Mouse (Mus musculus): ENCODE results near the gene Ndp. TPM values are rescaled to one million over a fixed set of nuclear protein-coding genes. Genes with fewer than 3 reads are reported as not detected.

Gene Ndp
- under 1 TPM; 0.18 to 0.45 TPM for total RNA-seq (2021)

DNA sequence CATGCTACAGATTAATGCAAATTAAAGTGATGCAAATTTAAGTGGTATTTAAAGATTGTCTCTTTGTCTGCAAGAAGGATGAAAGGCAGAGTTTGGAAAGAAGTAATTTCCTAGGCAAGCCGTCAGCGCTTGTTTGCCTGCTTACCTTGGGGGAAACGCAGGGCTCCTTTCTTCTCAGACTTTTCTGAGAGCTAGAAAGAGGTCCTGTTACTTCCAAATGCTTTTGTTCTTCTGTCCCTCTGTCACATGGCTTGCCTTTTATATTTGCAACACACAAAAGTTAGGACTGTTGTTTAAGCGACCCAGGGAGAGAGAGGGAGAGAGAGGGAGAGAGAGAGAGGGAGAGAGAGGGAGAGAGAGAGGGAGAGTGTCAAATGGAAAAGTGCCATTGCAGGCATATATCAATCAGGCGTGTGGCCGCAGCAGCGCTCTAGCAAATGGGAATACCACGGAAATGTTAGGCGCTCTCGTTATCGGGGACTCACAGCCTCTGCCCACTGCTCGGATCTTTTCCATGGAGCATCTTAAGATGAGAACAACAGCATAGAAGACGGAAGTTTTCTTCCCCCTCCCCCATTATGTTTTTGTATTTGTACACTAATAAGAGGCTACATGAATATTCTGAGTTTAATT lies at the start of gene Ndp:
Gene Ndp, minus strand, starts transcription at position 534 of the 633 bp plus-strand sequence.
- DNase-seq, result no peak

DNA sequence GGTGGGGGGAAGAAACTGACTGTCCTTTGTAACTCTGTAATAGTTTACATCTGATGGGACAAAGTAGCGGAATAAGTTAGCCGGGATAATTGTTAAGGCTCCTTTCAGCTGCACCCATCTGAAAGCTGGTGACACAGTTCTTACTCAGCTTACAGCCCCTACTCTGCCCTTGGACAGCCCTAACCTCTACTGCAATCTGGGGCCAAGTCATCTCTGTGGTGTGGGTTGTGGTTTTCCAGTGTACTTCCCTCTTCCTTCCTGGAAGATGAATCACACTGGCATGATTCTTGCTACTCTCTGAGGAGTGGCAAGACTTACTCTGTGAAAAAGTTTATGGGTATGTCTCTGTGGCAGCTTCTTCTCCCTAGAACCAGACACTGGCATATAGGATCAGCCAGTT lies 43.2 kb upstream of the Ndp start:
- no peak for DNase-seq

DNA sequence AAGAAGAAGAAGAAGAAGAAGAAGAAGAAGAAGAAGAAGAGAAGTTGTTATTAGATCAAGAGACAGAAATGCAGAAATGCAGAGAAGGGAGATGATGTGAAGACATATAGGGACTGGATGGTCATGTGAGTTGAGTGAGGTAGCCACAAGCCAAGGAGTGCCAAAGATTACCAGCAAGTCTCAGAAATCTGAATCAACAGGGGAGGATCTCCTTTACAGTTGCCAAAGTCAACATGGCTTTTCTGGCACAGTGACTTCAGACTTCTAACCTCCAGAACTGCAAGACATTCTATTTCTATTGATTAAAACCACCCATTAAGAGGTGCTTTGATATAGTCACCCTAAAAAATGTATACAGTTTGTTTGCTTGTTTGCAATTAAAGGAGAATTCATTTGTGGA lies 6.4 kb upstream of the Ndp start:
- DNase-seq, result no peak

DNA sequence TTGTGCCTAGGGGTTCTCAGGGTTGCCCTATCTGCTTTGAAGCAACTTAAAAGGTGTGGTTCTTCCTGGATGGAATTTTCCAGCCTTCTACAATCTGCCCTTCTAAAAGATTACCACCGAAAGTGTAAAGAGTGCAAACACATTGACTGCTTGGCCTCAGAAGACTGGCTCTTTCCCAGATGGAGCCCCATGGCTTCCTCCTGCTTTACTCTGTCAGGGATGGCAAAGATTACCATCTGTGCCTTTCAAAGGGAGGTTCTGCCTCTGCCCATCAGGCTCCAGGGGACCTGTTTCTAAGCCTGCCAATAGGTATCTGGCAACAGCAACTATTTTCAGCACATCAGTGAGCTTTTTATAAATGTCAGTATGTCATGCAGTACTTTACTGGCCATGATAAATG lies 1.5 kb upstream of the Ndp start:
- no peak for DNase-seq

DNA sequence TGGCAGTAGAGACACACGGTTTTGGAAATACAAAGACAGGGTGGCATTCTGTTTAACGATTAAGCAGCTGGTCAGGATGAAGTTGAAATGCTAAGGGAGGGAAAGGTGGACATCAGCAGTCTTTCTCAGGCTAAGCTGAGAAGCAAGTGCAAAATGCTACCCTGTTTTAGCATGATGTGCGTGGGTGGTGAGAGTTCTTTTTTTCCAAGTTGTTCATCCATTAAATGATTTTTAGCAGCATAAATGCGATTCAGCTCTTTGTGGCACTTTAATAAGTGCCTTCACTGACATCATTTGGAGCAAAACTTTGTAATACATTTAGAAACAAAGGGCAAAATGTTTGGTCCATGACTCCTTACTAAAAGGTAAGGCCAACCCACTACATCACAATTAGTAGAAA lies 337 bp upstream of the Ndp start:
- no peak for DNase-seq

DNA sequence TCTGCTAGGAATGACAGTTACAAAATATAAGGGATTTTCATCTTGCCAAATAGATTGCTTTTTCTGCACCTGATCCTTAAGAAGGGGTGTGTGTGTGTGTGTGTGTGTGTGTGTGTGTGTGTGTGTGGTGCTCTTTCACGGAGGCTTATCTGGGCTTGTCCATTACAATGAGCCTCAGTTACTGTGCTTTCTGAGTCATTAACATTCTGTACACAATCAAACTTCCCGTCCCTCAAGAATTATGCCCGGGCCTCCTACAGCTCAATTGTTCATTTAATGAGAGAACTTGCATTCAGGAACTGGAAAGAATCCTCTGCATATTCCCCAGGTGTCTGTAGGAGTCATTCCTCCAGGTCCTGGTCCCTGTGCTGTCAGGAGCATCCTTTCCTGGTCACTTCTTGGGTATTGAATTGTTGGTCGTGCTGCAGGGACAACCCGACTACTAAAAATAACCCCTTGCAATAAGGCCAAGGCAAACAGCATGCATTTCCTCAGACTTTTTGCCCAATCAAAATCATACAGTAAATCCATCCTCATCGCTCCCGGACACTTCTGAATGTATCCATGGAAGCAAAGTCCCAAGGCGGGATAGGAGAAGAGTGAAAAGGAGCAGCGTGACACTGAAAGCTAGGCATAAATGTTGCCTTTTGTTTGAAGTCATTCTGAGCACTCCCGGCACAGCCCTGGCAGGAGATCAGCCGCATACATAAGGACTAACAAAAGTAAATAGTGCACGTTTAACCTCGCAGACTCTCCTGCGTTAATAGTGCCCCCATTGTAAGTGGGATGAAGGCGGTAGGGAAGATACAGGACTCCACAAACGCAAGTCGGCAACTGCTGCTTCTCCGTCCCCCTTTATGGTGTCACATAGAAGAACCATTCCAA lies 1.1 kb downstream of the Ndp start:
- no peak for DNase-seq

DNA sequence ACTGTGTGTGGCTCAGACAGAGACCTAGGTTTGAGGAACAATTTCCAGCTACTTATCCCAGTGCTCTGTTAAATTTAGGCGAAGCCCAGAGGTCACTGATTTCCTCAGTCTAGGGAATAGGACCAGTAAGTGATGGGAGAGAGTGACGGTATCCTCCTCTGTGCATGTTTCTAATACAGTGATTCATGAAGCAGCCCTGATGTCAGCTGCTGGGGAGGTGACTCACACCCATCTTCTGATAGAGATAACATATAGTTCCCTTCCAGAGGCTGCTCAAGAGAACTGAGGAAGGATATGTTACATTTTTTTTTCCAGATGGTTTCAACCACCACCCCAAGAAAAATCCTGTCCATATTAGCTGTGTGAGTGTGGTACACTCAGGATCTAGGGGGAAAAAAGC lies 2.9 kb downstream of the Ndp start:
- no peak for DNase-seq

DNA sequence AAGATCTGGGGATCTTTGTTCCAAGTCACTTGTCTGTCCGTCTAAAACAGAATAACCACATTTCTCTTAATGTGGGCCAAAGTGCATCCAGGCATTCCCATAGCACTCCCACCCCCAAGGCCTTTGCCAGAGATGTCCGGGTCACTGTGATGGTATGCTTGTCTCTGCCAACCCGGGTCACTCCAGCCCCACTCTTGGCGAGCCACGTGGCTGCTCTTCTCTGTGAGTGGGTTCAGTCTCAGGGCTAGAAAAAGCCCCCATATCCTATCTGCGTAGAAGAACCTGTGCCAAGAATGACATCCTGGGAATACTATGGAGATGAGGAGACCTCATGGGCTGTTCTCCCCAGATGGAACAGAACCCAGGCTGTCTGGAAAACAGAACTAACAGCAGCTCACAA lies 4.0 kb downstream of the Ndp start:
- DNase-seq, result peak; percentile 10

DNA sequence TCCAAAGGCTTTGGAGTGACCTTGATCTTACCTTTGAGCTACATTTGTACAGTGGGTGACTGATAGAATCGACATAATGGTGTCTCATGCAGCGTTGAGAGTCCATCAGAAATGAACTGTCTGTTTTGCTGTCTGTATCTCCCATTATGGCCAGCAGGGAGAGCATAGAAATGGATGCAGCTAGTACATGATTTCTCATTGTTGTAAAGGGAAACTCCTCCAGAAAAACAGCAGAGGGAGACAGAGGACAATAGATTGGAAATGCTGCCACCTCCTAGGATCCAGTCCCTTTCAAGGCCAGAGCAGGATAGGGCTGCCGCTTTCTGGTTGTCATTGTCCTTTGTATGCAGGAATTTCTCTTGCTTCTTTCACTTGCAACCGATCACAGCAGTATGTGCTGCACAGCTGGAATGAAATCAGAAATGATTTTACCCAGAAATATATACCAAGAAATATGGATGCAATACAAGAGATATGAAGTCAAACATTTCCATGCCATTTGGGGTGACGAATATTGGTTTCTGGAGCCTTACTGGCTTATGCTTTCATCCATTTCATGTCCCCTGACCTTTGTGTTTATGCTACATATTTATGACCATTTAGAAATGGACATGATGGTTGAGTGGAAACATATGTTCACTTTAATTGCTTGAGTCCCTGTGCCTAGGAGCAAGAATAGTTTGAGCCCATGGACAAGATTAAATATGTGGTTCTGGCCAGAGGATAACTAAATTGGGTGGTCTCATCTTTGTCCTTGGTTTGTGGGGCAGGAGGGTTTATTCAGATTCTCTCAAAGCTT lies 17.0 kb downstream of the Ndp start:
- DNase-seq, result peak; percentile 27

DNA sequence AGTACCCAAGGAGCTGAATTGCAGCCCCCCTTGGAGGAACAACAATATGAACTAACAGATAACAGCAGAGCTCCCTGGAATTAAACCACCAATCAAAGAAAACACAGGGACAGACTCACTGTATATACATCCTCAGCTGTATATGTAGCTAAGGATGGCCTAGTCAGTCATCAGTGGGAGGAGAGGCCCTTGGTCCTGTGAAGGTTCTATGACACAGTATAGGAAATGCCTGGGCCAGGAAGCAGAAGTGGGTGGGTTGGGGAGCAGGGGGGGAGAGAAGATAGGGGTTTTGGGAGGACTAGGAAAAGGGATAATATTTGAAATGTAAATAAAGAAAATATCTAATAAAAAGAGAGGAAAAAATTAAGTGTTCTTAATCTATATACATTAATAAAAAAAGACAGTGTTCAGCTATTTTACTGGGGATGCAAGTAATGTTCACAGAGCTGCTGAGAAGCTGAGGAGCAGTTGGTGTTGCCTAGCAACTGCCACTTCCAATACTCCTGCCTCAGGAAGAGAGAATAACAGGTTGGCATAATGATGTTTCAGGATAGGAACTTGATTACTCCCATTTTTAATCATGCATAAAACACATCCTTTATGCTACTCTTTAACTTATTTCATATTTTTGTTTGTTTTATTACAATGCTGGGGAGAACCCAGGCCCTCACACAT lies 43.8 kb downstream of the Ndp start:
- no peak for DNase-seq

DNA sequence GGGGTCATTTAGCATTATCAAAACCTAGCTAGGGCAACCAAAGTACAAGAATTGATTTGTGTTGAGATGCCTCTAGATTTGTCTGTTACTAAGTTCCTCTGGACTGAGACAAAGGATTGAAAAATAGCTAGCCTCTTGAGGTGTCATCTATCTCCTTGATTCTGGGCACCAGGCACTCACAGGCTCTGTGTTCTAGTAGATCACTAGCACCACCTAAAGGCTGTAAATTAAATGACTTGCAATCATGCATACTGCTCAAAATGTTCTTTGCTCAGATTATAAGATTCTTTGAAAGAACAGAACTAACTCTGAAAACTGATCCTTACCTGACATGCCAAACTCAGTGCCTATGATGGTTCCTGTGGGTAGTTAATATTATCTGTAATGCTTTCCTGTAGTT lies 51.3 kb downstream of the Ndp start:
- no peak for DNase-seq

DNA sequence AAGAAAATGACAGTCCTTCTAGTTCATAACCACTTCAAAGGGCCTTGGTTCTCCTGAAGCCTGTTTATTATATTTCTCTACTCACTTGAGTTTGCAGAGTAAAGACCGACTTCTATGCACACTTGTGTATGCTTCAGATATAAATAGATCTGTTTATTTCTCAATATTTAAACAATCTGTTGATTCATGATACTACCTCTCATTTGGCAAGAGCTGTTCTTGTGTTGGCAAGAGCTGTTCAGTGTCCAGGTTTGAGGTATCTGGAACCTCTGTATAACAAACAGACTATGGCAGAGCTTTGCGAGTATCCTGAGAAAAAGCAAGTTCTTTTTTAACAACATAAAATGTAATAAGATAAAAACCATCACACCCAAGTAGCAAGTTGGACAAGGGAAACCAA lies 65.5 kb downstream of the Ndp start:
- no peak for DNase-seq

DNA sequence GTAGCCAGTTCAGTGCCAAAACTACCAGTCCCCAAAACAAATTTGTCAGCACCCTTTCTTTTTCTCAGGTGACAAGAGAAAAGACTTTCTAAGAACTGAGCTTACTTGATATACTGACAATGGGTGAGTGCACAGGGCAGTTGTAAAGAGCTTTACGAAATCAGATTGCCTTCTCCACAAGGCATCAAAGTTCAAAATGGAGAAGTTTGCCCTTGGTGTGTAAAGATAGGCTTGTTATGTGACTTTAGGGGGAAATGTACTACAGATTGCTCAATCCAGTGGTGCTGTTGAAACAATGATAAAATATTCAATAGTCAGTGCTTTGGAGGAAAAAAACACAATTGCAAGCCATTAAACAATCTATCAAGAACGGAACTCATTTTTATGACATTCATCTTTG lies 70.1 kb downstream of the Ndp start:
- no peak for DNase-seq

DNA sequence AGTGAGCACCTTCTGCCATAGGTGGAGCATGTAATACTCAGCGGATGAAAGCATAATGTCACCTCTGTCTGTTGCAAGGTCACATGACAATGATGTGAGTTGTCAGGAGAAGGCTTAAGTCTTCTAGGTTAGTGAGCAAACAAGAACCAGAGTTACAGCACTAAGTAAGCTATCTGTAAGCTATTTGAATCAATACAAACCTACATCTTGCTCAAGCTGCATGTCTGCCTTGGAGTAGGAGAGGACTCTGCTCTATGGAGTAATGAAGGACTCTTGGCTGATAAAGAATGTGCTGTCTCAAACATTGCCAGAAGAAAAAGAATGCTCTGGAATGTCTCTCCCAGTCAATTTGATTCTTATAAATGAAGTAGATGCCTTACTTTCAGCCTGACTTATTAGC lies 74.3 kb downstream of the Ndp start:
- DNase-seq, result no peak

DNA sequence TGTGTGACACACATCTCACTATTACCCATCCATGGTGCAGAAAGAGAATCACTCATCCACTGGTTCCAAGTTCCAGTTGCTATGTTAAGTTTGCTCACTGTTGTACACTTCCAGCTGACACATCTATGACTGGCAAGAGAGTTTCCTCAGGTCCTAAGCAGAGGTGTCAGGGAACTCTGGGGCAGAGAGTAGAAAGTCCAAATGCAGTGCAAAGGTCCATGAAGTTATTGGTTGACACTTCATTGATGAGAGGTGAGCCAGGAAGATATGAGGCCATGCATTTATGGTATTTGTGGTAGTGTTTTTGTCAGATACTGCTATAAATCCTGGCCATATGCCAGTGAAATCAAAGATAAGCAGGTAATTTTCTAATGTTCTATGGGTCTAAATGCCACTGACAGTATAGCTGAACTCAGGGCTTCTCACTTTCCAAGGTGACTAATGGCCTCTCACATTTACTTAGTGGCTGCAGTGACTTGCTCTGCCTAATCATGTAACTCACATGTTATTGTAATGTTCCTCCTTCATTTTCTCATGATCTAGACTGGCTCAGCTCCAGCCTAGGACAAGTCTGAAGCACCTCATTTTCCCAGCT lies 75.0 kb downstream of the Ndp start:
- no peak for DNase-seq

Other genes starting within 250 kb of the Ndp start
- gene Maob, start 94.4 kb downstream of the Ndp start, total RNA-seq (2021), result 10 to 100 TPM in 1 of 2 experiments, 1 to 10 TPM in 1; 9.9 to 11.1 TPM